Mouse (Mus musculus) erythroblast, embryonic 14.5 days (primary cell): ENCODE data around the gene Elmo3.

Experiments
- GATA1 ChIP-seq: IDR thresholded peaks from 2 replicates; pipeline ENCODE4 v1.6.1; 2012; ENCODE audit warnings: low read length, inconsistent platforms, mixed read lengths
- TAL1 ChIP-seq: IDR thresholded peaks from 3 replicates; pipeline ENCODE4 v1.6.1; 2012; ENCODE audit warnings: low read length, inconsistent platforms, mixed read lengths

DNA sequence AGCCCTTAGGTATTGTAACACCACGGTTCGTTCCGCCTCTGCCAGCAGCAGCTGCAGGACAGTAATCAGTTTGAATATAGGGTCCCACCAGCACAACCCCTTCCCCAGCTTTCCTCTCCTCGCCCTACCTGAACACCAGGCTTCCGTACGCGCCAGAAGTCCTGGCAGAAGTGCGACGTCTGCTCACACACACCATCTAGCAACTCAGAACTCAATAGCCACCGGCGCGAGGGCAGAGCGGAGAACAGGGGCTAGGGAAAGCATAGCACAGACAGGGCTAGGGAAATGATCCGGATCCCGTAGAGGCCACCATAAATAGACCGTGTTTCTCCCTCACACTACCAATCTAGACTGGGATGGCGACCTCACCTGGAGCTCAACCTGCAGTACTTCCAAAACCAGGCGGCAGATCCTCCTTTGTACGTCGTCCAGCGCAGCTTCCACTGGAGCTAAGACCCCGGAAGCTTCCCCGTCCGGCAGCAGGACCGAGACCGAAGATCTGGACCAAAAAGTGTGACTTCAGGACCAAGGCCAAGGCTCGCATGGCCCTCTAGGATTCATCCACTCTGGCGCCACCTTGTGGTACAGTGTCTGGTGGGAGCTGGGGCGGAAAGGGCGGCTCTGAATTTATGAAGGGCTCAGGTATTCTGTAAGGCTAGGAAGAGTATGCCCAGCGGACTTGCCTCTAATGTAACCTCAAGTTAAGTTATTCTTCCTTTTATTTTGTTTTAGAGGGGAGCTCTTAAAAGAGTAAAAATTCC lies 14.7 kb upstream of the Elmo3 start:
- TF ChIP-seq GATA1 (no peak), TAL1 (no peak)
